Mouse (Mus musculus) left cerebral cortex, adult 18-20 months (tissue): ENCODE measurements at regions not wholly inside any gene's neighbourhood (a gene's known extent, or its start where the extent isn't known, plus 50 kb on each side); places are given as distances from the start of the nearest gene placed in this dataset.

Source experiments
- DNase-seq, 2 experiments: peaks; one replicate each; pipeline ENCODE4 v3.0.0; 2021 to 2022; ENCODE audit warnings: low spot score in 2 of 2, mixed read lengths in 1 of 2

DNA sequence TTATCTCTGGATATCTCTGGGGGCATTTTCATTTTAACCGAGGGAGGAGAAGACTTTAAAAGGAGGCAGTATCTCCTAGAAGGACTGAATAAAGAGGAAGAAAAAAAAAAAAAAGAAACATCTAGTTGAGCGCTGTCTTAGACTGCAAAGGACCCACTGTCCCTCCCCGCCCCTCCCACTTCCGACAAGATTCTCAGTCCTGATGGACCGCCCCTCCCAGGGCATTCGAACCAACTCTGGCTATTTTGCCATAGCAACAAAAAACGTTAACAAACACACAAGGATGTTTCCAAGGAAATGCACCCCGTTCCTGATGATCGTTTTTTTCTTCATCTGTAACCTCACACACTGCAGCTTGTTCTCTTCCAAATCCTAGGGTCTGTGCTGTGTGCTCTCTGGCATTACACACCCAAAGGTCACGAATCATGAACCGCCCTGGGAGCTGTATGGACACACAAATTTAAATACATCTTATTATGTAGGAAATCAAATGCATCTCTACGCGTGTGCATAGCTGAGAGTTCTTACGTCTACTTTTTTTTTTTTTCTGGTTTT, 75.8 kb downstream of the Rnd3 start:
- no peak for DNase-seq

DNA sequence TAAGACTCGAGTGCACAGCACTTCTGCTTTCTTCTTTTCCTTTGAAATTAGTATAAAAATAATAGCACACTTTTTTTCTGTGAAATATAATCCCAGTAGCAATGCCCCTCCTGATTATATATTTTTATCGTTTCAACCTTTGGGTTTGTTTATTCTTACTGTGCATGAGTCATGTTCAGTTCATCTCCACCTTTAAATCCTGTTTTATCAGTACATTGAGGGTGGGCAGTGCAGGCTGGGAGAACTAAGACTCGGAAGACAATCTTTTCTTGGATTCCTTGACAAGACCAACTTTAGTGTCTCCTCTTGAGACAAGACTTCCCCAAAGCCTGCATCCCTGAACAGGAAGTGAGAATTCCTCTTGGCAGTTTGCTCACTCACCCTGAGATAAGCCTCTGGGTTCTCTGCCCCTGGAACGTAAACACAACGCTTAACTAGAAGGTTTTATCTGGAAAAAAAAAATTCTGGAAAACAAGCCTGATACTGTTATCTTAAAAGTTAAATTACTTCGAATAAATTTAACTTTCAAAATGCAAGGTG, 76.5 kb downstream of the Rnd3 start:
- no peak for DNase-seq

- DNase-seq, result no peak
Observed at GRCm38 (mm10) chr2:51070902-51071301, 78.0 kb downstream of the Rnd3 start.

DNA sequence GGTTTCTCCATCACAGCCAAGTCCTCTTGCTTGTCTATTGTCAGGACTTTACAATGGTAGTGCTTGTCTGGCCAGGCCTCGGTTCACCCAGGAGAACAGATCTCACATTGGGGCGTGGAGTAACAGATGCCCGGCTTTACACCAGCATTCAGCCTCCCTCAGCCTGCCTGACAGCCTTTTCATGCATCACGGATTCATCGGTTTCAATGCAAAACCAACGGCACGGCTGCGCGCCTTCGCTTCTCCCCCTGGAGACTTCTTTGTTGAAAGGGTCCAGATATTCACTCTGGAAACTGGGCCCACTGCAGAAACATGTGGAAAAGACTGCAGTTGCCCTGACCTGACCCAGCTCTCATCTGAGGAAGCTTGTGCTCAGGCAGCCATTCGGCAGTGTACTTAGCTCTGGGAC, 82.5 kb downstream of the Rnd3 start:
- no peak for DNase-seq

DNA sequence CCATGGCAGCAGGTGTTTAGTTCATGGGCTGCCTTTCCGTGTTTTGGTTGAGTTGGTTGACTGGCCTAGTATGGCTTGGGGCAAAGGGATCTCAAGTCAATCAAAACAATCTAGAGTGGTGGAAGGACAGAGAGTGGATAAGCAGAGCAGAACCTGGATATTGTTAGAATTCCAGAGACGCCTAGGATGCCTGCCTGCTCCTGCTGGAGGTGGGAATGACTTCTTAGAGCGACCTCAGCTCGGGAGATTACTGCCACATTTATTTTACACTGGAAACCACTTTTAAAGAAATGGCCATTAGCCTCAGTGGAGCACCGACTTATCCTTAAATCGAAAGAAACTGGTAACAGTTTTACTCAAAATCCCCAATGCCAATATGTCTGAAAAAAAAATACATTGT, 83.1 kb downstream of the Rnd3 start:
- DNase-seq, result no peak

- DNase-seq, result no peak
Observed at GRCm38 (mm10) chr2:51064821-51065220, 84.1 kb downstream of the Rnd3 start.

DNA sequence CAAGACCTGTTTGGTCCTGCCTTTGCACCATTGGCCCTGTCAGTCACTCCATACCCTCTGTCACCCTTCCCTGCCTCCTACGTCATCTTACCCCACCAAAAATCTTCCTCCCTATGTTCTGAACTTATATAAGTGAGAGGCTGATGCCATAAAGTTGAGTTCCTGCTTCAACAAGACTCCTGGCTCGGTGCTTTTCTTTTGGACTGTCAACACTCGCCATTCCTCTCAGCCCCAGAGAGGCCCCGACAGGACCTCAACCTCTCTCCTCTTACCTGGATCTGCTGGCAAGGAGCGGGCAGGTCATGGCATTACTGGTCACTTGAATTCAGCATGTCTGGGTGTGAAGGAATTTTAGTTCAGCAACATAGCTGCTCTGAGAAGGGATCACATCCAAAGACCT, 86.9 kb downstream of the Rnd3 start:
- DNase-seq, result no peak

- DNase-seq, result no peak
Observed at GRCm38 (mm10) chr2:51058158-51058557, 90.8 kb downstream of the Rnd3 start.

DNA sequence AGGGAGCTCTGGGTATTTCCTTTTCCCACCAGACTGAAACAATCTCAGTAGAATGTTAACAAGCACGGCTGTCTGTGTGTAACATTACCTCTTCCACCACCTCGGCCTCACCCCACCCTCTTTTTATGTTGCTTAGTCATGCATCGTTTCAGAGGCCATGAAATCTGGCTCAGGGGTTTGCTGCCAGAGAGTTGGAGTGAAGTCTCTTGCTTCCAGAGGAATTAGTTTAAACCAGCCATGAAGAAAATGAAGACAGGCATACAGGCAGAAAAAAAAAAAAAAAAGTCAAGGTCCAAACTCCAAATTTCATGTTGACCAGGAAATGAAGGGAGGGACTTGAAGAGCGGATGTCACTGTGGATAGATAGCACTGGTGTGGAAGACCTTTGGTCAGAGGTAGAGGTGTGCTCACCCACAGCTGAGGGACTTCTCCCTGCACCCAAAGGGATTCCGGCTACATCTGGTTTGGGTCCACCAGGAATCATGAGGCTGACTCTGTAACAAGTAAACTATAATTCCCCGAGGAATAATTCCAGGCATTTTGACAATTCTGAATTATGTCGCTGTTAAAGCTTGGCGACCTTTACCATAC, 92.7 kb downstream of the Rnd3 start:
- no peak for DNase-seq

- DNase-seq, result no peak
Observed at GRCm38 (mm10) chr2:51055339-51055738, 93.6 kb downstream of the Rnd3 start.

DNA sequence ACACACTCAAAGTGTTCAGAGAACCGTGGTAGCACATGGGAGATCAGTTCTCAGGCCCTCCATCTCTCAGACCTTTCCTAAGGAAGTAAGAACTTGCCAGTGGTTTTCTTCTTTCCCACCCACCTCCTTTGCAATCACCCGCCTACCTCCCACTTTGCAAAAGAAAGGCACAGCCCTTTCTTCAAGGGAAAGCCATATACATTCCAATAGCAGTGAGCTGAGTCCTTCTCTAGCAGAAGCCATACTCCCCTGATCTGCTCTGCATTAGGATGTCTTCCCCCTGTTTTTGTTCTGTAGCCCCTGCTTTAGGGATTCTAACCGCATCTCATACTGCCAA, 99.1 kb downstream of the Rnd3 start:
- no peak for DNase-seq

DNA sequence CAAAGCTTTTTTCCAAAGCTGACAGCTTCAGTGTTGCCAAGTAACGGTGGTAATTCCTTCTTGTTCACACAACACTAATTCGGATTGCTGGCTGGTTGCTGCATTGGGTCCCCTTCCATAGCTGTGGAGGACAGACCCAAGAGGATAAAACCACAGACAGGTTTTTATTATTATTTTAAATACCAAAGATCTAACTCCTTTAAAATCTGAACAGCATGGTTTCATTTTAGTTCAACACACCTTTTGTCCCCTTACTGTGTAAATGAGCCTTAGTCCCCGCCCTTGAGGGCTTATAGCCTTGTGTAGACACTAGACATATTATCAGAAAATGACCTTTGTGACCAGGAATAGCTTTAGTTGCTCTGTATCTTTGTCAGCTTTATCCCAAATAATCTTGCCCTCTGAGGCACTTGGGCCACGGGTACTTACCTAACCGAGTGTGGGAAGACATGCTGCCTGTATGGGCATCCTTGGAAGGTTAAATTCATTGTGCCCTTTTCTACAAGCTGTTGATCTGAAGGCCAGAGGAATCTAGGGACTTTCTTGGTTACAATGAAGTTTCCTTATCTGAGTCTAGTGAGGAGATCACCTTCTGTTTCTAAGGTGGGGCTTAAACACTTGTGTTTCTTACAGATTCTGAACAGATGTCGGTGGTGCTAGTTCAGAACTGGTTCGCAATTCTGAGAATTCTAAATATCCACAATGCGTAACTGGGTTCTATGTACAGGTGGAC, 99.6 kb downstream of the Rnd3 start:
- no peak for DNase-seq

GRCm38 (mm10) chr2:51047520-51047919, 101.4 kb downstream of the Rnd3 start:
- DNase-seq, result no peak

- no peak for DNase-seq
Observed at GRCm38 (mm10) chr2:51045626-51046025, 103.3 kb downstream of the Rnd3 start.

DNA sequence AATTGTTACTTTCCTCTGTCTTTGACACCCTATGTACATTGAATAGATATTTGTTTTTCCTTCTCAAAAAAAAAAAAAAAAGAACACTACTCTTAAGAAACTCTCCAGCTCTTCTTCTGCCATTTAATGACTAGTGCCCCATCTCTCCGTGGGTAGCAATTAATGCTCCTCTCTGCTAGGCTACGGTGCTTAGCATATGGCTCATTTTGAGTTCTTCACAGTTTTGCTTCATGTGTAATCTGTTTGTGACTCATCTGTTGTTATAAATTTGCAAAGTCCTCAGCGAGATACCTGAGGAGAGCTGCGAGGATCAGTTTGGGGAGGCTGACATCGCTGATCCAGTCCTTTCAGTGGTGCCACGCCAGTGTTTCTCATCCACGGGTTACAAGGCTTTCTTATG, 107.8 kb downstream of the Rnd3 start:
- no peak for DNase-seq

GRCm38 (mm10) chr2:51038685-51039084, 110.2 kb downstream of the Rnd3 start:
- DNase-seq, result no peak

DNA sequence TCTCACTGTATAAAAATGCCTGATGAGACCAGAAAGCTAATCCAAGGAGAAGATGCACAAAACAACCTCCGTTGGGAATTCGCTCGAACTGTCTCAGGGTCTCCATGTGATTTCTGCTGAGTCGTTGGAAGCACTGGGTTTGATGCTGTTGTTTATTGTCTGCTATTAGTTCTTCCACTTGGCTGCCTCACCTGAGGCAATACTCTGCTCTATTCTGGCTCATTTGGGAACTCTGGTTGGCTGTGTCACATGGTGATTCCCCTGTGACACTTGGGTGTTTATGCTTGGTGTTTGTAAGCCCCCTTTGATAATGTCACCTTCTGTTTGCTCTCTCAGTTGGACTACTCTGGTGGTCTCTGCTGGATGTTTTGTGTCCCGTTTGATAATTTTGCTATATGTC, 111.9 kb downstream of the Rnd3 start:
- no peak for DNase-seq

DNA sequence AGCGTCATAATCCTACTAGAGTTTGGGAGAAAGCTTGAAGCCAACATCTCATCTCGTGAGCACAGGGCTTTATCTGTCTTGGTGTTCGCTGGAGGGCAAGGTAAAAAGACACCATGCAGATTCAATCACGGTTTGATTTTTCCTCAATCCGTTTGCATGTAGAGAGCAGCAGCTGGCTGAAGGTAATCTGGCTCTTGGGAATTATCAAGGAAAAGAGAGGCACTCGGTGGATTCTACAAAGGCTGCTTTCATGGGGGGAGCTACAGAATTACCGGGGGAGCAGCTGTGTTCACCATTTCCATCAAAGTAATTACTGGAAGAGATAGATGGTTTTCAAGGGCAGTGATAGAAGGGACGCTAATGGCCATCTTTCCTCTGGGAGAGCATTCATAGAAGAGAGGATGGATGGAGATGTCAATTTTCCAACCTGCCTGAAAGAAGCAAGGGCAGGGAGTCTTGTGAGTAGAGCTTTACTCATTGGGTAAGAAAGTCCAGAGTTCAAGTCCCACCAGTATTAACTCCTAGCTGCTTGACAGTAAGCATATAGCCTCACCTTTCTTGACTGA, 112.6 kb downstream of the Rnd3 start:
- DNase-seq, result no peak

- DNase-seq, result no peak
Observed at GRCm38 (mm10) chr2:51033881-51034280, 115.0 kb downstream of the Rnd3 start.

DNA sequence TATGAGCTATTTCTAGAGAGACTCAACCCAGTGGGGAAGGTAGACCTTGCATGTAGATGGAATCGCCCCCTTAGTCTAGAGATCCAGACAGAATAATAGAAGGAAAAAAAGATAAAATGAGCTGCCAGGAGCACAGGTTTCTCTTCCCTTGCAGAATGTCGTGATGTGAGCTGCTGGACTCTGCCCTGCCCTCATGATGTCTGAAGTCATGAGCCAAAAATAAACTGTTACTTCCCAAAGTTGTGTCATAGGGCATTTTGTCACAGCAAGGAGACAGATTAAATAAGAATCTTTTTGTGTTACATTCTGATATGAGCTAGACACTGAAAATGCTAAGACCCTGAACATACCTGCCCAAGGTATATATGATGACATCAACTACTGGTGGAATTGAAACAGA, 126.4 kb downstream of the Rnd3 start:
- no peak for DNase-seq

GRCm38 (mm10) chr2:51016129-51016402, 132.8 kb downstream of the Rnd3 start:
- DNase-seq, result no peak

DNA sequence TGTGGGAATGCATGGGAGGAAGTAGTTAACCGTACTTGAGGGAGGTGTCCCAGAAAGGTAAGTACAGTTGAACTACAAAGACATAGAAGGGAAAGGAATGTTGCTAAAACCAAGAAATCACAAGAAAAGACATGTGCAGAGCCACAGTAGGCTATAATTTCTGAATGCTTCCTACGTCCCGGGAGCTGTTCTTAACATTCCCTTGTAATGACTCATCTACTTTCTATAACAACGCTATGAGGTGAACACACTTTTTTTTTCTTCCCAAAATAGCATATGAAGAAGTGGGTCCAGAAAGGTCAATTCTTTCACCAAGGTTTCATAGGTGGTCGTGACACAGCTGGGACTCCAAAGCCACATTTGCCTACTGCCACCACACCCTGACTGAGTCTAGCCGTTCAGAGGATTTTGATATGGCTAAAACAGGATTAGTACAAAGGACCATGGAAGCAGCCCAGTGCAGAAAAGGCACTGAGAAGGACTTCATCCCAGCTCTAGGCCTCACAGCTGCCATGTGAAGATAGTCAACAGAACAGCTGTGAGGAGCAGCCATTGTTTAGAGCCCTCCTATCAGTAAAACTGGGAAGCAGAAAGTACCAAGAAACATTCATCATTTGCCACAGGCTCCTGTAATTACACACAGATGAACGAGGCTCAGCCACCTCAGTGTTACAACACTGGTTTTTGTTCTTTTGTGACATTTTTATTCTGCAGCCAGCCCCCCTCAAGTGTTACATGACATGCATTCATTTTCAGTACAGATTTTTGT, 133.4 kb downstream of the Rnd3 start:
- no peak for DNase-seq
